Mouse (Mus musculus): ENCODE results near the gene Cdh5. TPM values are rescaled to one million over a fixed set of nuclear protein-coding genes. Genes with fewer than 3 reads are reported as not detected.
"Not testable (repeated sequence)": the region's sequence is repeated elsewhere in the genome, so short reads cannot be mapped to it uniquely, and the experiment has no call there.

Gene Cdh5
- polyA plus RNA-seq, 1 experiment from 2014 or later, result 25.5 TPM

DNA sequence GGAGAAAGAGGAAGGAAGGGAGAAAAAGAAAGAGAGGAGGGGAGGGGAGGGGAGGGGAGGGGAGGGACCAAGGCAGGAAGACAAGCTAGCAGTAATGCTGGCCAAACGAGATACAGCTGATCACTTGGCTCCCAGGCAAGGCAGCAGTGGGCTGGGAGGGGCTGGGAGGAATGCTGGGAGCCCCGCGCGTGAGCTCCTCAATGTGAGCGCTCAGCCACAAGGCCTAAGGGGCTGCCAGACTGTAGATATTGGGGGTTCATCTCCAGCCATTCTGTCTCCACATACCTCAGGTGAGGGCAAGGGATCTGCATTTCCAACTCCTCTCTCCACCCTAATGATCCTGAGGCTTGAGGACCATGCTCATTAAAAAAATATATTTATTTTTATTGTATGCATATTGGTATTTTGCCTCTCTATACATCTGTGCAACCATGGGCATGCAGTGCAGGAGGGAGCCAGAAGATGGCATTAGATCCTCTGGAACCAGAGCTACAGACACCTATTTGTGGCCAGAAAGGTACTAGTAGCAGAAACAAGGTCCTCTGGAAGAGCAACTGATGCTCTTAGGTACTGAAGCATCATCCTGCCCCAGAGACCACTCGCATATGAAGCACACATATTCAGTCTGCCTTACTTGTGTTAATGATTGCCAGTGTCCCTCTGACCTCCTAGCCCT is 2.6 kb upstream of the Cdh5 start:
- no peak overlapping the region for H3K27ac ChIP-seq
- H3K4me3 ChIP-seq, result no peak overlapping the region
- no peaks in the 10 kb centered on the region for H3K36me3 ChIP-seq
- peaks cover 14% of the 10 kb centered on the region for H3K4me1 ChIP-seq
- H3K4me2 ChIP-seq (replicated peaks), result no peak overlapping the region
- no peak overlapping the region for H3K9ac ChIP-seq
- no peaks in the 10 kb centered on the region for H3K9me3 ChIP-seq
- no peaks in the 10 kb centered on the region for H3K27me3 ChIP-seq
- 27% methylated on average over 6 of the region's 6 CpGs for WGBS
- no peak for ATAC-seq (ENCODE audit: low FRiP score, low read depth)

DNA sequence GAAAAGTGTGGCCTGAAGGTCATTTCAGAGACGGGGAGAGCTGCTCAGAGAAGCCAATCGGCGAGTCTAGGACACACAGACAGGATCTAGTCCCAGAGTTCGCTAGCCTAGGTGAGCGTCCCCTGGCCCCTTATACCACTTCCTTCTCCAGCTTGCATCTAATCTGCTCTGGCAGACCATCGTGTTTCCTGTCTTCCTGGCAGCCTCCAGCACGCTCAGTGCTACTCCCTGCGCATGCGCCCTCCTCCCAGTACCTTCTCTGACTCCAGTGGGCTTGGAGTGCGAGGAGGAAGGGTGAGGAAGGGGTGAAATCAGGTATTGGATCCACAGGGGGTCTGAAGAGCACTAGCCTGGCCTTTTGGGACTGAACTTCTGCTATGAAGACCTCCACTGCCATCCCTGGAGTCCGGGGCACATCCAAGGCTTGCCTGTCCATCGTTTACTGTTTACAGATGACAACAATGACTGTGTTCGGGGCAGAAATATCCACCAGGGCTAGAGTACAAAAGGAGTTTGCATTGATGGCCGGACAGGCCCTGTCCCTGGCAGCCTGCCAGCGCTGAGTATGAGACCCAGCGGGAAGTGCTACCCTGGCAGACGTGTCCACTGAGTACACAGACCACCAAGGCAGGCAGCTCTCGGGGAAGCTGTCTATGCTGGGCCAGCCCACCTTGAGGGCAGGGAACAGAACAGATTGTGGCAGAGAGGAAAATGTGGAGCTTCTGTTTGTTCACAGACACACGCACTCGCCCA is 1.9 kb upstream of the Cdh5 start:
- Histone ChIP-seq H3K4me2 (replicated peaks) (no peak overlapping the region), H3K27ac (no peak overlapping the region)
- WGBS, result 70% methylated on average over 20 of the region's 20 CpGs

DNA sequence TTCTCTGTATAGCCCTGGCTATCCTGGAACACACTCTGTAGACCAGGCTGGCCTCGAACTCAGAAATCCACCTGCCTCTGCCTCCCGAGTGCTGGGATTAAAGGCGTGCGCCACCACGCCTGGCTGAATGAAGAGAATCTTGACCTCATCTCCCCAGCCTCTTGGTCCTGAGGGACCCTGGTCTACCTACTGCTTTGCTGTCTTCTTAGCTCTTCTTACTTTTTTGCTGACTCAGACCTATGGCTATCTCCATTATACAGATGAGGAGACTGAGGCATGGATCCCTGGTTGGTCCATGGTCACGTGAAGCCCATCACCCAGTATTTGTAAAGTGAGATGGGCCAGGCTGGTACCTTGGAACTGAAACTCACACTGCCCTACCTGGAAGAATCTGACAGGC is 701 bp upstream of the Cdh5 start:
- 93% methylated on average over 6 of the region's 6 CpGs for WGBS
- H3K4me2 ChIP-seq (replicated peaks); H3K36me3 ChIP-seq; H3K9me3 ChIP-seq; ATAC-seq (ENCODE audit: low FRiP score, low read depth); H3K9ac ChIP-seq; H3K27me3 ChIP-seq; H3K4me3 ChIP-seq; H3K27ac ChIP-seq: not testable (repeated sequence)
- H3K4me1 ChIP-seq, result peaks cover 14% of the 10 kb centered on the region; the same call in 1 of the 2 replicates

More for the DNA sequence above, 1.9 kb upstream of the Cdh5 start:
- Histone ChIP-seq H3K36me3 (no peaks in the 10 kb centered on the region), H3K4me1 (peaks cover 14% of the 10 kb centered on the region), H3K9ac (no peak overlapping the region), H3K4me3 (no peak overlapping the region), H3K9me3 (no peaks in the 10 kb centered on the region), H3K27me3 (no peaks in the 10 kb centered on the region)
- no peak for ATAC-seq (ENCODE audit: low FRiP score, low read depth)

DNA sequence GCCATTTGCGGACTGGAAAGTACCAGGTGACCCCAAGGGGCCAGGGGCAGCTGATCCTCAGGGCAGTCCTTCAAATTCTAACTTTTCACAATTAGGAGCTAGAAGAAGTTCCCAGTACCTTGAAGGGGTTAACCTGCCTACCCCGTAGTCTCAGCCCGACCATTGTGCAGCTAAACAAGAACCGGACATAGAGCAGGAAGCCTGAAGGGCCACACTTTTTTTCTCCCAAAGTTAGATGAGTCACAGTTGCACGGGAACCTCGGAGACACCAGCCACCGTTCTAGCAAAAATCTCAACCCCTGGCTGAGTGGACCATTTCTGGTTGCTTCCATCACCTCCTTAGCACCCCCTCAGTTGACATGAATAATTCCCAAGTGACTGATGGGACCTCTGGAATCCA is 2.0 kb downstream of the Cdh5 start:
- Histone ChIP-seq H3K4me1 (peaks cover 5% of the 10 kb centered on the region; the same call in 1 of the 2 replicates), H3K27ac (no peak overlapping the region), H3K4me2 (replicated peaks) (no peak overlapping the region), H3K27me3 (no peaks in the 10 kb centered on the region), H3K4me3 (peak overlapping the region; percentile 11), H3K36me3 (no peaks in the 10 kb centered on the region), H3K9ac (no peak overlapping the region), H3K9me3 (no peaks in the 10 kb centered on the region)
- WGBS, result 67% methylated on average over 7 of the region's 7 CpGs
- ATAC-seq (ENCODE audit: low FRiP score, low read depth), result no peak

DNA sequence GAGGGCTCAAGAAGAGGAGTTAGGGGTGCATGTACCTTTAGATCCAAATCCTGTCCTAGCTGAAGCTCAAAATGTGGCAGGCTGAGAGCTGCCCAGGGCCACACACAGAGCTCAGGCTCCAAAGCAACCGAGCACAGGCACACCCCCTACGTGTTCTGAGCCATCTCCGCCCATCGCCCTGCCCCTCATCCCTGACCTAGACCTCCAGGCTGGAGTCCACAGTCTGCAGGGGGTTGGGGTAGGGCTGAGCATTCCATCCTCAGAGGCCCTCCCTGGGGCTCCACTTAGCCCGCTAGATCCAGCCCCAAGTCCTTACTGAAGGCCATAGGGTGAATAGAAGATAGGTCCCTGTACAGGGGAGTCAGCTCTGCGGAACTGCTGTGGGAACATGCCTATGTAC is 4.3 kb downstream of the Cdh5 start:
- no peak for ATAC-seq (ENCODE audit: low FRiP score, low read depth)
- H3K27me3 ChIP-seq, result no peaks in the 10 kb centered on the region
- H3K4me3 ChIP-seq, result no peak overlapping the region
- H3K27ac ChIP-seq, result no peak overlapping the region
- no peaks in the 10 kb centered on the region for H3K36me3 ChIP-seq
- H3K9ac ChIP-seq, result no peak overlapping the region
- H3K4me2 ChIP-seq (replicated peaks), result no peak overlapping the region
- no peaks in the 10 kb centered on the region for H3K9me3 ChIP-seq
- 64% methylated on average over 6 of the region's 6 CpGs for WGBS
- no peaks in the 10 kb centered on the region for H3K4me1 ChIP-seq

DNA sequence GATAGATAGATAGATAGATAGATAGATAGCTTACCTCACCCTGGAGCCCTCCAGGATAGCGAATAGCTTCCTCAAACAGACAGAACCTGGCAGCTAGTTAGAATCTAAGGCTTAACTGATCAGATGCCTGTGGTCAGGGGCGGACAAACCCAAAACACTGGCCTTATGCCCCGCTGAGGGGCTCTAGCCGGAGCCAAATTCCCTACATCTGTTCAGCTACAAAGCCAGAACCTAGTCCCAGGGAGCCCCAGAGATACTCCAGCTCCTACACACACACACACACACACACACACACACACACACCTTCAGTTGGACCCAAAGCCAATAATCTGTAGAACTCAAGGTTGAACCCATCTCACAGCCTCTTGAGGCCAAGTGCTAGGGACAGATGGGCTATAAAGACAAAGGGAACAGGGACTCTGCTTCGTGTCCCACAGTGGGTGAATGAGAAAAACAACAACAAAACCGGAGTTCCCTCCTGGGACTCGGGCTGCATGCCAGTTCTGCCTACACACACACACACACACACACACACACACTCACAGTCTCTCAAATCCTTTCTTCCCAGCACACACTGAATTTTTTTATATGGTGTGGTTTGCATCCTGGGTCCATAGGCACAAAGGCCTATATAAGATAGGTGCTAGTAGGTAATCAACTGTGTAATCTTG is 5.0 kb downstream of the Cdh5 start:
- Histone ChIP-seq H3K27me3 (no peaks in the 10 kb centered on the region), H3K9ac (no peak overlapping the region), H3K9me3 (no peaks in the 10 kb centered on the region), H3K4me3 (no peak overlapping the region), H3K36me3 (no peaks in the 10 kb centered on the region), H3K4me1 (no peaks in the 10 kb centered on the region), H3K4me2 (replicated peaks) (no peak overlapping the region), H3K27ac (no peak overlapping the region)
- no peak for ATAC-seq (ENCODE audit: low FRiP score, low read depth)
- 83% methylated on average over 7 of the region's 7 CpGs for WGBS

DNA sequence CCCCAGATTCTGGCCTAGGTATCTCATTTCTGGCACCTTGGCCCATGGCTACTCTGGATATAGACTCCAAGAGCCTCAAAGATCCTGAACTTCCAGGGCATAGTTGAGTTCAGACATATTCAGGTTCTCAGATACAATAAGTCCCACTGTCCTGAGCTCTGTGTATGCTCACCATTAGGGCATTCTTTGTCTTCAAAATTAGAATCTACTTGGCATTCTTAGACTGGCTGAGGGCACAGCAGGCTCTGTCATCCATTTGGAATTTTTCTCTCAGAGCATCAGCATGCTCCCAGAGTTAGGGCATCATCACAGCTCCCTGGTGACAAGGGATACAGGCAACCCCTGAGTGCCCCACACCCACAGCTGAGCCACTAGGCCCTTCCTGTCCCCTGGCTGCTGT is 5.7 kb downstream of the Cdh5 start:
- H3K27me3 ChIP-seq, result no peaks in the 10 kb centered on the region
- no peak overlapping the region for H3K9ac ChIP-seq
- no peaks in the 10 kb centered on the region for H3K4me1 ChIP-seq
- no peak overlapping the region for H3K27ac ChIP-seq
- H3K4me2 ChIP-seq (replicated peaks), result no peak overlapping the region
- no peaks in the 10 kb centered on the region for H3K36me3 ChIP-seq
- ATAC-seq (ENCODE audit: low FRiP score, low read depth), result no peak
- H3K9me3 ChIP-seq, result no peaks in the 10 kb centered on the region
- no peak overlapping the region for H3K4me3 ChIP-seq

DNA sequence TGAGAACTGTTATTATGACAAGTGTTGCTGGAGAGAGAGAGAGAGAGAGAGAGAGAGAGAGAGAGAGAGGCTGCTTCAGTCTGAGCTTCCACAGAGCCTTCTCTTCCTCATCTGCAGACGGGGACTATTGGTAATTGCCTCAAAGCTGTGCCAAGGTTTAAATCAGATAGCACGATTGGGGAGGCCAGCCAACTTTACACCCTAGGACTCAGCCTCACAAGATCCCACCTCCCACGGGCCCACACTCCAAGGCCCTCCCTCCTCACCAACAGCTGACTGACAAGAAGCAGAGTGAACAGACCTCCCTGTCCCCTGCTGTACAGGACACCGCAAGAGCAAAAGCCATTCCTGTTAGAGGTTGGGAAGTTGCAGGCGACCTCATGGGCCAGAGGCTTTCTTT is 6.6 kb downstream of the Cdh5 start:
- ATAC-seq (ENCODE audit: low FRiP score, low read depth), result no peak
- WGBS, result 49% methylated on average over 5 of the region's 5 CpGs
- H3K27ac ChIP-seq, result no peak overlapping the region
- H3K4me2 ChIP-seq (replicated peaks), result no peak overlapping the region
- H3K9me3 ChIP-seq, result no peaks in the 10 kb centered on the region
- no peaks in the 10 kb centered on the region for H3K4me1 ChIP-seq
- H3K36me3 ChIP-seq, result no peaks in the 10 kb centered on the region
- no peaks in the 10 kb centered on the region for H3K27me3 ChIP-seq
- no peak overlapping the region for H3K9ac ChIP-seq
- H3K4me3 ChIP-seq, result no peak overlapping the region

DNA sequence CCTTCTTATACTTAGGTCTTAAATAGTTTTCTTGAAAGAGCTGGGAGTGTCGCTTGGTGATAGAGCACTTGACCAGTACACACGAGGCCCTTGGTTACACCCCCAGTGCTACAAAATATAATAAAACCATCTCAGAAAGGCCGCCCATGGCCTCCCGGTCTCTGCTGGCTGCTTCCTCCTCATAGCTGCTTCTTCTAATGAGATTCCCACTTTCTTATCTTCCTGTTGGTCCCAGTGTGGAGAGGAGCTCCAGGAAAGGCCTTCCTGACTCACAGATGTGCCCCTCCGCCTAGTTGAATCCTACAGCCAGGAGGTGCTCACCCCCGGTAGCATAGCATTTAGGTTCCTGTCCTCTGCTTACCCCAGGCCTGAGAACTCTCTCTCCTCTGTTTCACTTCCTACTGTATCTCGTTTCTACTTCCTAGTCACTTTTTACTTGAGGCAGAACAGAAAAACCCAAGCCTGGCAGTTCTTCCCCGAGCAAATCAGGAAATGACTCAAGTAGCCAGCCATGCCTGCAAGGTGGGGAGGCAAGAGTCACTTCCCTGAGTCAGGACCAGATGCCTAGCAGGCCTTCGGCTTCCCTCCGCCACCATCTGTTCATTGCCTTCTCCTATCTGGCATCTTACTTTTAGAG is 9.2 kb downstream of the Cdh5 start:
- ATAC-seq (ENCODE audit: low FRiP score, low read depth), result no peak
- no peak overlapping the region for H3K9ac ChIP-seq
- no peaks in the 10 kb centered on the region for H3K36me3 ChIP-seq
- 76% methylated on average over 10 of the region's 10 CpGs for WGBS
- no peak overlapping the region for H3K27ac ChIP-seq
- H3K27me3 ChIP-seq, result no peaks in the 10 kb centered on the region
- no peak overlapping the region for H3K4me2 ChIP-seq (replicated peaks)
- H3K4me3 ChIP-seq, result no peak overlapping the region
- H3K9me3 ChIP-seq, result no peaks in the 10 kb centered on the region
- H3K4me1 ChIP-seq, result no peaks in the 10 kb centered on the region

DNA sequence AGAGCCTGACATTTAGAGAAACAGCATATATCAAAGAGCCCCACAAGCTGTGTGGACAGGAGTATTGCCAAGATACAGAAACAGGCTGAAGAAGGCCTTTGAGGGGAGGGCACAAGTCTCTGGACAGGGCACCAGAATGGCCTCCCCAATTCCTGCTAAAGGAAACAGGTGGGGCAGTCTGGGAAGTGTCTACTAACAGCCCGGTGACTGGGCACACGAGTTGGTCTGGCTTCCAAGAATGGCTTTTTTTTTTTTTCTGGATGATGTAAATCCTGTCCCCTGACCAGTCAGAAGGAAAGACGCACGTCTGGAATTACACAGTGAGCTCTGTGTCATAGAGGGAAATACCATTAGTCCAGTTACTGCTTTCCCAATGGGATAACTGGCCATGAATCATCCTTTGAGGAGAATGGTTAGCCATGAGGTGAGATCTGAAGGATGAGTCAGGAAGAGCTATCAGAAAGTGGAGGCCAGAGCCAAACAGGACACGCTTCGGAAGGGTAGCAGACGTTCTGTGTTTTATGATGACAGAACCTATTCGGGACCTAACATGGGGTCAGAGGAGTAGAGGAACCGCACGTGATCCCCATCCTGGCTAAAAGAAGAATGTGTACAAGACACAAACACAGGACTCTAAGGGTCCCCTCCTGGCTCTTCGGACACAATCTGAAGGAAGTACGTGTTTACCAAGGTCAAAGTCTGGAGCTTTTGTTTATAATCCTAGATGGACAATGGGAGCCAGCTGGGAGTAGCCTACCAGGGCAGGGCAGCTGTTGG is 20.4 kb downstream of the Cdh5 start:
- H3K27ac ChIP-seq, result no peak overlapping the region
- no peak overlapping the region for H3K9ac ChIP-seq
- H3K4me1 ChIP-seq, result no peaks in the 10 kb centered on the region
- WGBS, result 87% methylated on average over 12 of the region's 12 CpGs
- no peaks in the 10 kb centered on the region for H3K9me3 ChIP-seq
- no peaks in the 10 kb centered on the region for H3K27me3 ChIP-seq
- no peak for ATAC-seq (ENCODE audit: low FRiP score, low read depth)
- no peak overlapping the region for H3K4me2 ChIP-seq (replicated peaks)
- no peaks in the 10 kb centered on the region for H3K36me3 ChIP-seq
- H3K4me3 ChIP-seq, result no peak overlapping the region

DNA sequence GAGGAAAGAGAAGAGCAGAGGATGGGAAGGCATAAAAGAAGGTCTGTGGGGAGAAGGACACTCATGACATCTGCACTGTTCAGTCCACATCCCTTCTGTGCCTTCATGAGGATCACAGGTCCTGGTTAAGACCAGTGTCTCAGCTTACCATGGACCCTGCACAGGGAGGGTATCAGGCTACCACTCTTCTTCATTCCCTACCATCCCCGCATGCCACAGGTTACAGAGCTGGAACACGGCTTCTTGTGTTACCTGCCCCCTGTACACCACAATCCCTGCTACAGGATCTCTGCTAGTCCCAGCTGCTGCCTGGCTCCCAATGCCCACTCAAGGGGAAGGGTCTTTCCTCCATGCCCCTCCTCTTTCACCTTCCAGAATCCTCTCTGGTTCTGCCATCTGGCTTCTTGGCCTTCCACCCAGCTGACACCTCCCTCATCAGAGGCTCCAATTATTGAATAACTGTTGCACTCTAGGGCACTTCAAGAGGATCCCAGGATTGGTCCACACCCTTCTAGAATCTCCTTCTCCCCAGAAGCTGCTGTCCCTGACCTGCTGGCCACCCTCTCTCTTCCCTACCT is 21.7 kb downstream of the Cdh5 start:
- no peak for ATAC-seq (ENCODE audit: low FRiP score, low read depth)
- H3K9me3 ChIP-seq, result no peaks in the 10 kb centered on the region
- H3K4me3 ChIP-seq, result no peak overlapping the region
- H3K36me3 ChIP-seq, result no peaks in the 10 kb centered on the region
- no peaks in the 10 kb centered on the region for H3K4me1 ChIP-seq
- 82% methylated on average over 2 of the region's 2 CpGs for WGBS
- H3K4me2 ChIP-seq (replicated peaks), result no peak overlapping the region
- H3K27ac ChIP-seq, result no peak overlapping the region
- no peaks in the 10 kb centered on the region for H3K27me3 ChIP-seq
- no peak overlapping the region for H3K9ac ChIP-seq
